Mouse (Mus musculus) limb, embryonic 13.5 days (tissue): ENCODE results near the gene Bub1. TPM values are rescaled to one million over a fixed set of nuclear protein-coding genes. Genes with fewer than 3 reads are reported as not detected.

Source experiments
- ATAC-seq: fragments of 200-750 bp; cut with Nextera tagmentation; 2 replicates; pipeline ENCODE4 v1.8.0; 2017; ENCODE audit warnings: low read depth, moderate number of reproducible peaks, moderate TSS enrichment; ENCODE audit not compliant: low FRiP score
- H3K27ac ChIP-seq: fragments of 300-500 bp; sonication (generic); 2 replicates; pipeline ENCODE4 v1.5.1; 2015; ENCODE audit warnings: inconsistent platforms, mild to moderate bottlenecking, moderate library complexity
- H3K27me3 ChIP-seq: fragments of 300-500 bp; sonication (generic); 2 replicates; pipeline ENCODE4 v1.6.1; 2015; ENCODE audit warnings: mild to moderate bottlenecking, inconsistent platforms
- H3K36me3 ChIP-seq: fragments of 300-500 bp; sonication (generic); 2 replicates; pipeline ENCODE4 v1.6.1; 2015; ENCODE audit warnings: inconsistent platforms, mild to moderate bottlenecking, moderate library complexity
- H3K4me1 ChIP-seq: fragments of 300-500 bp; sonication (generic); 2 replicates; pipeline ENCODE4 v1.6.1; 2015; ENCODE audit warnings: inconsistent platforms
- H3K4me2 ChIP-seq: fragments of 300-500 bp; sonication (generic); replicated peaks from 2 replicates; pipeline ENCODE4 v1.6.1; 2015; ENCODE audit warnings: inconsistent platforms, mild to moderate bottlenecking, moderate library complexity
- H3K4me3 ChIP-seq: fragments of 300-500 bp; sonication (generic); 2 replicates; pipeline ENCODE4 v1.5.1; 2015; ENCODE audit warnings: moderate library complexity, mild to moderate bottlenecking, inconsistent platforms
- H3K9ac ChIP-seq: fragments of 300-500 bp; sonication (generic); 2 replicates; pipeline ENCODE4 v1.6.1; 2015; ENCODE audit warnings: mild to moderate bottlenecking, inconsistent platforms
- H3K9me3 ChIP-seq: fragments of 300-500 bp; sonication (generic); 2 replicates; pipeline ENCODE4 v1.6.1; 2016; ENCODE audit warnings: inconsistent platforms
- WGBS: fragments of 180-500 bp; shearing (Covaris S2); methylation state at CpG from one replicate; pipeline ENCODE4 v1.1.7; 2015; 5-methylcytosine and 5-hydroxymethylcytosine counted together
- polyA plus RNA-seq: library from polyadenylated mRNA; unstranded; fragments of >200 nt; fragmentation: Nextera tagmentation; extraction: Ambion mirVana; gene quantifications from 2 replicates; pipeline ENCODE4 v1.2.1, GENCODE M21; 2015

The Bub1 gene
- 54.0 and 58.5 TPM in 2 replicates for polyA plus RNA-seq

DNA sequence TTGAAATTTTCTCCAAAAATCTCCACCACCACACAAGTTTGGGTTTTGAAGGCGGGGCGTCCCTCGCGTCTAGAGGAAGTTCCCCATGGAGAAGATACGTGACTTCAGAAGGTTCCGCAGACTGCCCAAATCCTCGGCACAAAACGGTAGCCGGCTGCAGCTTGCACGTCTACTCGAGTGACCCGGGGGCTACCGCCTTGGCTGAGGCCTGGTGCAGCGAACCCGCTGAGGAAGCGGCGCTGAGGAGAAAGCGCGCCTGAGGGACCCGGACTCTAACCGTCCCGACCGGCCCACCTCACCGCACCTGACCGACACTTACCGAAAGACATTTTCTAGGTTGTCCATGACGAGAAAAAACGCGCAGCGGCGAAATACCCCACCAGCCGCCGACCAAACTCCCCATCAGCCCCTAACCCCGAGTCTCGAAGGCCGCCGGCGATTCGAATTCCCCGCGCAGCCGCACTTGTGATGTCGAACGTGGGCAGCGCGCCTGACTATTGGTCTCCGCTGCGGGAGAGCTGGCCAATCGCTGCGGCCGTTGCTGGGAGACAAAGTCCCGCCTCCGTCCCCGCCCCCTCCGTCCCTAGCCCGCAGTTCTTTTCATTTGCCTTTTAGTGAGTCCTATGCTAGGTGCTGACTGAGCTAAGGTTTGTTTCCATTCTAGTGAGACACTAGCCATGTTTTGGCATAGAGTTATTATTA, at the start of gene Bub1:
Gene Bub1, minus strand, starts transcription at position 465 of the 702 bp plus-strand sequence.
- peaks cover 10% of the 10 kb centered on the region for H3K4me1 ChIP-seq
- peak; percentile 98 for ATAC-seq
- under 1% methylated on average over 56 of the region's 56 CpGs for WGBS
- no peak within 1 kb of the TSS for H3K27ac ChIP-seq
- H3K9ac ChIP-seq: peak within 1 kb of the TSS; percentile 67
- 0 out of 2 replicates have a peak, but pooled peaks cover 6% of the 10 kb centered on the region for H3K36me3 ChIP-seq
- peak within 1 kb of the TSS; percentile 81 for H3K4me2 ChIP-seq
- H3K4me3 ChIP-seq: peak within 1 kb of the TSS; percentile 77
- H3K27me3 ChIP-seq: 0 out of 2 replicates have a peak, but pooled peaks cover 5% of the 10 kb centered on the region
- H3K9me3 ChIP-seq: no peaks in the 10 kb centered on the region

DNA sequence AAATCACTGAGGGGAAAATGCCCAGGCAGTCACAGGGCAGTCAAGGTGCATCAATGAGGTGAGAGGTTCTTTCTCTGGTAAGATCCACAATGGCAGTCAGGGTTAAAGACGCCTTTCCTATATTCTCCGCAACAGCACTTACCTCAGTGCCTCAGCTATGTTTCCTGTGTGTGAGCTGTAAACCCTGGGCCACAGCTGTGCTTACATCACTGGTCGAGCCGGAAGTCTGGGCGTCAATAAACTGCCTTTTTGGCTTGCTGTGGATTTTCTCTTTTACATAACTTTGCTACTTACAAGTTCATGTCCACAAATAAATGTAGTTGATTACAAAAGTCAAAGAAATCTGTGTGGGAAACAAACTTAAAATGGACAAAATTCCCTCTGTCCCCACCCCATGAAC, 49.4 kb upstream of the Bub1 start:
- H3K27me3 ChIP-seq: peaks cover 3% of the 10 kb centered on the region; the same call in 1 of the 2 replicates
- no peak overlapping the region for H3K4me2 ChIP-seq
- no peak overlapping the region for H3K4me3 ChIP-seq
- 48% methylated on average over 5 of the region's 5 CpGs for WGBS
- no peak overlapping the region for H3K27ac ChIP-seq
- H3K9ac ChIP-seq: no peak overlapping the region
- H3K9me3 ChIP-seq: no peaks in the 10 kb centered on the region
- ATAC-seq: no peak
- H3K36me3 ChIP-seq: no peaks in the 10 kb centered on the region
- 0 out of 2 replicates have a peak, but pooled peaks cover 7% of the 10 kb centered on the region for H3K4me1 ChIP-seq

DNA sequence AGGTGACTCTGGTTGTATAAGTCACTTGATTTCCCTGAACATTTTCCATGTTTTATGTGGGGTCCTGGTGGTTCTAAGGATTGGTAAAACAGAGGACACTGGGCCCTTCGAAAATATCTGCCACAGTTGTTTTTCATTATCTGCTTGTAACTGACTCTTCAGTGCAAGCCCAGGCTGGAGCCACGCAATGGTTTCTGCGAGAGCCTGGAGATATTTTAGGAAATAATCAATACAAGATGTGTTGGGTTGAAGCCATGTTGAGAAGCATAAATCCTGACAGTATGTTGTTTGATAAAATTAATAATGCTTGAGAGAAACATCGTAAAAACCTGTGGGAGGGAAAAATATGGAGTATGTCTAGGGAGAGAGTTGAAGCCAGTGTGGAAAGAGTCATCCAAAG, 32.7 kb upstream of the Bub1 start:
- H3K36me3 ChIP-seq: no peaks in the 10 kb centered on the region
- no peak overlapping the region for H3K27ac ChIP-seq
- no peaks in the 10 kb centered on the region for H3K9me3 ChIP-seq
- no peak for ATAC-seq
- no peaks in the 10 kb centered on the region for H3K27me3 ChIP-seq
- WGBS: 33% methylated on average over 4 of the region's 4 CpGs
- no peak overlapping the region for H3K4me2 ChIP-seq
- no peak overlapping the region for H3K9ac ChIP-seq
- H3K4me3 ChIP-seq: no peak overlapping the region
- peaks cover 4% of the 10 kb centered on the region; the same call in 1 of the 2 replicates for H3K4me1 ChIP-seq

DNA sequence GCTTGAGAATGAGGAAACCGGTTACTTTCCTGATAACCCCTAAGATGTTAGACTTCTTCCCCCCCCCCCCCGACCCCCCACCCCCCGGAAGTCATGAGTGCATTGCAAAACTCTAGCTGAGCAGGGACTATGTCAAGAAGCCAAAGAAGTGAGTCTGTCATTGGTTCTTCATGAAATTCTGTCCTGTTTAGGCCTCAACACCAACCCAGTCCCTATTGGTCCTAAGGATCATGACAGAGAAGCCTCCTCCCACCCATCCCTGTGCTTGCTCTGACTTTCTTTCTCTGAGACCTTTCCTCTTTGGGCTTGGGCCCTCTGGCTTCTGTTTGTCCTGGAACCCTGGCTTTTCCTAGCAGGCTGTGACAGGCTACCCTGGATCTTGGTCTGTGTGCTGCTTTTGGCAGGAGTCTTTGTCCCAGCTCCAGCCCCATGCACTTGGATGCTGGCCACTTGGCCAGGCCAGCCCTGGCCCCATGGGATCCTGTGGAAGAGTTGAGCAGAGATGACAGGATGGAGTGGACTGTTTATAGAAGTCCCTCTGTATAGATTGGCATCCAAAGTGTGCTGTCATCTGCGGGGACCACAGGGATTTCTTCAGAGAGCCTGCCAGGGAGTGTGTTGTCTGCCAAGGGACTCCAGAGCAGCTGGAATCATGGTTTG, 22.8 kb upstream of the Bub1 start:
- H3K27me3 ChIP-seq: no peaks in the 10 kb centered on the region
- H3K27ac ChIP-seq: no peak overlapping the region
- H3K9ac ChIP-seq: no peak overlapping the region
- no peaks in the 10 kb centered on the region for H3K4me1 ChIP-seq
- WGBS: 55% methylated on average over 4 of the region's 4 CpGs
- no peaks in the 10 kb centered on the region for H3K36me3 ChIP-seq
- H3K9me3 ChIP-seq: no peaks in the 10 kb centered on the region
- no peak overlapping the region for H3K4me2 ChIP-seq
- no peak for ATAC-seq
- no peak overlapping the region for H3K4me3 ChIP-seq

DNA sequence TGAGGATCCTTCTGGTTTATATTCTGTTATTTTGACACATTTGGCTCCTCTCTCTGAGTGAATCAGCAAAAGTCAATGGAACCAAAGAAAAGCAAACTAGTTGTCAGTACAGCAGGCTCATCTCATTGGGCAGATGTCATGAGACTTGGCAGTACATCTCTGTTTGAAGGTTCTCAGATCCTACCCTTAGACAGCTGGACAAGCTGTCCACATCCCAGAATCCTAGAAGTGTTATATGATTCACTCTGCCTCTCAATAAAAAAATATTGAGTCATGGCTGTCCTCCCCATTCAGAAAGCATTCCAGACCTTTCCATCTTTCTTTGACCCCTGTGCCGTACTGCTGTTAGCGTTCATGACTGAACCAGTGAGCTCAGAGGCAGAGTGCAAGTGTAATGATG, 18.7 kb upstream of the Bub1 start:
- Histone ChIP-seq H3K9me3 (no peaks in the 10 kb centered on the region), H3K9ac (no peak overlapping the region), H3K27me3 (peaks cover 3% of the 10 kb centered on the region; the same call in 1 of the 2 replicates), H3K4me2 (no peak overlapping the region), H3K4me1 (no peaks in the 10 kb centered on the region), H3K27ac (no peak overlapping the region), H3K4me3 (no peak overlapping the region), H3K36me3 (no peaks in the 10 kb centered on the region)
- no peak for ATAC-seq
- WGBS: 75% methylated on average over 2 of the region's 2 CpGs

DNA sequence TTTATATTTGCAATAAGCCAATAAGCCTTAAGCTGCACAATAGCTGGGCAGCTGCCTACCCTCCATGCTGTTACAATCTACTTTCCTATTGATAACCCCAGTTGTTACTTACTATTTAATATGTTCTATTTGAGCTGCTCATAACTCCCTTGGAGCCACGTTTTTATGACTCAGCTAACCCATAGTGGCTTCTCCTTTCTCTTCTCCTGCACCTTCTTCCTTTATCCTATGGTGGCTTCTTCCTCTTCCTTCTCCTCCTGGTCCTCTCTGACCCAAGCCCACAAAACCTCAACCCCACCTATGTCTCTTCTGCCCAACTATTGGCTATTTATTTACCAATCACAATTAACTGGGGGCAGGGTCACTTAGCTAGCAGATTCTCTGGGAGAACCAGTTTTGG, 14.9 kb upstream of the Bub1 start:
- H3K4me3 ChIP-seq: no peak overlapping the region
- no peak for ATAC-seq
- no peaks in the 10 kb centered on the region for H3K9me3 ChIP-seq
- no peak overlapping the region for H3K27ac ChIP-seq
- H3K27me3 ChIP-seq: peaks cover 12% of the 10 kb centered on the region
- 29% methylated on average over 1 of the region's 1 CpGs for WGBS
- no peaks in the 10 kb centered on the region for H3K4me1 ChIP-seq
- H3K4me2 ChIP-seq: no peak overlapping the region
- H3K36me3 ChIP-seq: no peaks in the 10 kb centered on the region
- no peak overlapping the region for H3K9ac ChIP-seq

DNA sequence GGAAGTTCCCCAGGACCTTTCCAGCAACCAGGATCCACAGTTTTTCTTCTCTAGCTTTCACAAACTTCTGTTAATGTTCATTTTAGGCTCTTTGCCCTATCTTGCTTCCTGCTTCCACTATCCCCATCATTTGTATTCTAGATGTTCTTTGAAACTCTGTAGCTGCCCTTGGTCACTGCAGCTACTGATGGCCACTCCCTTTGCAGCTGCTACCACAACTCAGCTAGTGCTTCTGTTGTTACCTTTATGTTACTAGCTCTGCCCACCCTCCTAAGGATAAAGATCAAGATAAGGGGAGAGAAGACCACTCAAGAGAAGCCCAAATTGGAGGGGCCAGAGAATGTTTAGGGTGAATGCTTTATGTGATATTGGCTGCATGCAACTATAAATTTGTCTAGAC, 14.3 kb upstream of the Bub1 start:
- peaks cover 17% of the 10 kb centered on the region for H3K27me3 ChIP-seq
- ATAC-seq: no peak

DNA sequence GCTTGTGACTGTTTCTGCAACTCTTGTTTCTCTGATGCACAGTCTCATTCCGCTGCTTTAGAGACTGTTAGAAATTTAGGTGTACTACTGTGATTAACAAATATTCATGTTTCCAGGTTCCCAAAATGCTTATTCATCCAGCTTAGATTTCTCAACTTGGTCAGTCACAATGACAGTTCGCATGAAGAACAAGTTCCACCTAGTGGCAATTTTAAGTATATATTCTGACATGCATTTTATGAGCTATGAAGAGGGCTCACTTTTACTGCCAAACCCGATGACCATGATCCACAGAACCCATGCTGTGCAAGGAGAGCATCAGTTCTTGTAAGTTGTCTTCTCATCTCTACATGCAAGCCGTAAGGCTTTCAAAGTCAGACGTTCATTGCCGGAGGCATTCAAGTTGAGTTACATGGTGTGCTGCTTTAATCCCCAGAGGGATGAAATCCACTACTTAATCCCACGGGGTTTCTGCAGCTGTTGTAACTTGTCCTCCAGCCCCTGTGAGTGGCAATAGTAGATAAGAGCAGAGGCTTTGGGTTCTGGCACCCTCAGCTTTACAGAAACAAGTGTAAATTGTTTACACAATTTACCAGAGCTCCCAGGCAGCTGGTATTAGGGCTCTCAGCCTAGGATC, 13.8 kb upstream of the Bub1 start:
- Histone ChIP-seq H3K36me3 (no peaks in the 10 kb centered on the region), H3K4me3 (no peak overlapping the region), H3K27me3 (peaks cover 22% of the 10 kb centered on the region), H3K9ac (no peak overlapping the region), H3K4me1 (no peaks in the 10 kb centered on the region), H3K27ac (no peak overlapping the region), H3K9me3 (no peaks in the 10 kb centered on the region), H3K4me2 (no peak overlapping the region)
- no peak for ATAC-seq
- WGBS: 41% methylated on average over 7 of the region's 7 CpGs

More for the DNA sequence above, 14.3 kb upstream of the Bub1 start:
- H3K4me1 ChIP-seq: no peaks in the 10 kb centered on the region
- H3K9me3 ChIP-seq: no peaks in the 10 kb centered on the region
- H3K4me3 ChIP-seq: no peak overlapping the region
- no peaks in the 10 kb centered on the region for H3K36me3 ChIP-seq
- H3K4me2 ChIP-seq: no peak overlapping the region
- H3K27ac ChIP-seq: no peak overlapping the region
- H3K9ac ChIP-seq: no peak overlapping the region

DNA sequence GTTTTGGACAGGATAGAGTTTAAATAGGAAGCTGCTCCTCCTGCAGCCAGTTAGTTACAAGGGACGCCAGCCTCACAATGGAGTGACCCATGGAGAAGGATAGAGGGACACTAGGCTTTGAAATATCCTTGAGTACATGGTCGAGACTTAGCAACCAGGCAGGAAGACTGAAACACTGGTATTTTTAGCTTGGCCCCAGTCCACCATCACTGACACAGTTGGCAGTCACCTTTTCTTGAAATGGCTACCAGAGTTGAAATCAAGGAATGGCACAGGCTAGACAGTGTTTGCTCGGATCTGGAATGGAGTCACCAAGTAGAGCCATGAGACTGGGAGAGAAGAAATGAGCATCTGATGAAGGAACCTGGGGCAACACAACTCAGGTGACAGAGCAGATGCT, 10.8 kb upstream of the Bub1 start:
- H3K36me3 ChIP-seq: no peaks in the 10 kb centered on the region
- WGBS: 73% methylated on average over 3 of the region's 3 CpGs
- H3K4me2 ChIP-seq: no peak overlapping the region
- peaks cover 51% of the 10 kb centered on the region for H3K27me3 ChIP-seq
- H3K4me3 ChIP-seq: no peak overlapping the region
- no peaks in the 10 kb centered on the region for H3K9me3 ChIP-seq
- no peaks in the 10 kb centered on the region for H3K4me1 ChIP-seq
- H3K9ac ChIP-seq: no peak overlapping the region
- no peak overlapping the region for H3K27ac ChIP-seq
- no peak for ATAC-seq

DNA sequence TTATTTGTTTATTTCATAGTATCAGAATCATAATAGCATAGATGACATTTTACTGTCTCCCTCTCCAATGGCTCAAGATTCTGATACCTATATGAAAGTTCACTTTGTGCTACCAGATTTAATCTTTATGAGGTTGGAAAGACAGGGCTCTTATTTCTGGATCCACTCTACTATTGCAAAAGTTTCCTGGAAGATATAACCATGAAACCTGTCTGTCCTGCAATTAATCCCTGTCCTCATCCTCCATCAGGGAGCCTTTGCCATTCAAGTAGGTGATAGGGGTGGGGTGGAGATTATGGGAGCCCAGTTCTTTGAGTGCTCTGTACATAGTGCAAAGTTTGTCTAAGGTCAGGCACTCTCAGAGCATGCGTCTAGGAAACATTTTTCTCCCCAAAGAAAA, 9.7 kb upstream of the Bub1 start:
- Histone ChIP-seq H3K27ac (no peak overlapping the region), H3K27me3 (peaks cover 58% of the 10 kb centered on the region), H3K4me2 (no peak overlapping the region), H3K36me3 (no peaks in the 10 kb centered on the region), H3K9ac (no peak overlapping the region), H3K4me3 (no peak overlapping the region), H3K4me1 (no peaks in the 10 kb centered on the region), H3K9me3 (no peaks in the 10 kb centered on the region)
- 83% methylated on average over 1 of the region's 1 CpGs for WGBS
- no peak for ATAC-seq

DNA sequence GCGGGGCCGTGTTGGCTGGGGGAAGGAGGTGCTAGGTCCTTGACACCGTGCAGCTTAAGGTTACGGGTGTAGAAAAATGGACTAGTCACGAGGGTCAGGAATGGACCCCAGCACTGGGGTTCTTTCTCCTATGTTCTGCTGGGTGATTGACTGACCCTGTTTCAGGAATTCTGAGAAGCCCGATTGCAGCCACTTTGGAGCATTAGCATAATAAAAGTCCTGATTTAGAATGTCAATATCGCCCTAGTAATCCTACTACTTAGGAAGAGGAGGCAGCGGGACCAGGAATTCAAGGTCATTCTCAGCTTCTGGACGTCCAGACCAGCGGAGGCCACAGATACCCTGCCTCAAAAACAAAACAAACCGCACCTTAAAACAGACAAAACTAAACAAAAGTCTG, 7.8 kb upstream of the Bub1 start:
- H3K9me3 ChIP-seq: no peaks in the 10 kb centered on the region
- H3K36me3 ChIP-seq: no peaks in the 10 kb centered on the region
- H3K4me2 ChIP-seq: no peak overlapping the region
- no peak overlapping the region for H3K27ac ChIP-seq
- no peak overlapping the region for H3K4me3 ChIP-seq
- H3K27me3 ChIP-seq: peaks cover 60% of the 10 kb centered on the region
- no peaks in the 10 kb centered on the region for H3K4me1 ChIP-seq
- no peak for ATAC-seq
- WGBS: 21% methylated on average over 11 of the region's 11 CpGs
- H3K9ac ChIP-seq: no peak overlapping the region

DNA sequence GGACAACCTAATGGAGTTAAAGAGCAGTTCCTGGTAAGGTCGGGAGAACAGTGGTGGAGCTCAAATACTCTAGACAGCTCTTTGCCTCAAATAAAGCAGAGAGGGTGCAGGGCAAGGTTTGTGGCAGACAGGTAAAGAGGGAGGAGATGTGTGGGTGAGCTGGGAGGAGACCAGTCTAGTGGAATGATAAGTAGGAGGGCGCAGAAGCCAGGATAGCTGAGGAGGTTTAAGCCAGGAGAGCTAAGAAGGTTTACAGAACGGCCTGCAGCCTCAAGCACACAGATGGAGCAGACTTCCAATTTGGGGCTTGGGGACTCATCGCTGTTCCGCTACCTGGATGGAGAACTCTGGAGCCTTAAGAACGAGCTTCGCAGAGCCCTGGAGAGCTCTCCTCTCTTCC, 6.9 kb upstream of the Bub1 start, which contains the start of gene Acoxl:
Gene Acoxl, plus strand, starts transcription at position 301 of the 400 bp plus-strand sequence.
- Histone ChIP-seq H3K9ac (no peak within 1 kb of the TSS), H3K4me3 (no peak within 1 kb of the TSS), H3K4me1 (no peaks in the 10 kb centered on the region), H3K27ac (no peak within 1 kb of the TSS), H3K27me3 (peaks cover 60% of the 10 kb centered on the region), H3K4me2 (no peak within 1 kb of the TSS), H3K36me3 (no peaks in the 10 kb centered on the region), H3K9me3 (no peaks in the 10 kb centered on the region)
- ATAC-seq: no peak
- WGBS: 71% methylated on average over 7 of the region's 7 CpGs
